Mouse (Mus musculus) layer of hippocampus, postnatal 14 days (tissue): ENCODE measurements around the gene Gm45785. TPM values are rescaled to one million over a fixed set of nuclear protein-coding genes. Genes with fewer than 3 reads are reported as not detected.

ENCODE experiments used
- DNase-seq, 2 experiments: peaks; one replicate each; pipeline ENCODE4 v3.0.0; 2021 to 2022; ENCODE audit warnings: low spot score in 2 of 2, mixed read lengths in 1 of 2
- total RNA-seq, 2 experiments: library from RNA; stranded (reverse); gene quantifications; 2 replicates each; pipeline ENCODE4 v1.2.3; 2021

Gm45785 gene
- total RNA-seq, 2 experiments from 2014 or later: 1.6 TPM; not detected in 1

DNA sequence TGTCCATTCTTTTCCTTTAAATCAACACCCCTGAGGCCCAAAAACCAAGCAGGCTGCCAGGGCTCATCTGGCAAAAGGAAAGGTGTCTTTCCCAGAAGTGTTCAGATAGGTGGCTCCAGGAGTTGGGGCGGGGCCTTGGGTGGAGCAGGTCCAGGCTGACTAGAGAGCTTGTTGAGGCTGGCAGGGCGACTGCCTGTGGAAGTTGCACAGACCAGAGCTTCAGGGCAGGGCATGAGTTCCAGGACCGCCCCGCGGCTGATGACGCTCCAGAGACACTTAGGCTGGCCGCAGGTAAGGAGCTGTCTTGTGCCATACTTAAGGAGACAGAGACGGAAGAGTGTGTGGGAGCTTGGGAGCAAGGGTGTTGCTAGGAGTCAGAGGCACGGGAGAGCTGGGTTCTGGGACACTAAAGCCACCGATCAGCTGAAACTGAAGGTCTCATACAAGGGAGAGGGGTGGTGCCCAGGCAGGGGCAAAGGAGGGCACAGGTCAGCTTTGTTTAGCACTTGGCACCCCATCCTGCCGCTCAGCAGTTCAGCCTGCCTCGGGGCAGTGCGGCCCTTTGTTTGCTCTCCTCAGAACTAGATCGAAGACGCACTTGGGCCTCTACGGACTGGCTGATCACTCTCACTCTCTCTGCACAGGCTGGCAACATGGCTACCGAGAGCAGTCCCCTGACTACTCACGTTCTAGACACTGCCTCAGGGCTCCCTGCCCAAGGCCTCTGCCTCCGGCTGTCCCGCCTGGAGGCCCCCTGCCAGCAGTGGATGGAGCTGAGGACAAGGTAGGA lies 21.0 kb downstream of the Gm45785 start, which contains the start of gene Urah:
TSS of gene Urah (plus strand) at position 51 of the 790 bp plus-strand sequence.
- DNase-seq: no peak

DNA sequence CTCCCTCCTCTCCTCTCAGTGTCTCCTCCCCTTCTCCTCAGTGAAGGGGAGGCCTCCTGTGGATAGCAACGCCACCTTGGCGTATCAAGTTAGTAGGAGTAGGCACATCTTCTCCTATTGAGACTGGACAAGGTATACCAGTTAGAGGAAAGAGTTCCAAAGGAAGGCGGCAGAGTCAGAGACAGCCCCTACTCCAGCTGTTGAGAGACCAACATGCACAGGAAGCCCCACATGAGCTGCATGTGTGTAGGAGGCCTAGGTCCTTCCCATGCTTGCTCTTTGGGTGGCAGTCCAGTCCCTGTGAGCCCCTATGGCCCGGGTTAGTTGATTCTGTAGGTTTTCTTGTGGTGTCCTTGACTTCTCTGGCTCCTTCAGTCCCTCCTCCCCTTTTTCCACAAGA lies 22.8 kb downstream of the Gm45785 start:
- DNase-seq: no peak

DNA sequence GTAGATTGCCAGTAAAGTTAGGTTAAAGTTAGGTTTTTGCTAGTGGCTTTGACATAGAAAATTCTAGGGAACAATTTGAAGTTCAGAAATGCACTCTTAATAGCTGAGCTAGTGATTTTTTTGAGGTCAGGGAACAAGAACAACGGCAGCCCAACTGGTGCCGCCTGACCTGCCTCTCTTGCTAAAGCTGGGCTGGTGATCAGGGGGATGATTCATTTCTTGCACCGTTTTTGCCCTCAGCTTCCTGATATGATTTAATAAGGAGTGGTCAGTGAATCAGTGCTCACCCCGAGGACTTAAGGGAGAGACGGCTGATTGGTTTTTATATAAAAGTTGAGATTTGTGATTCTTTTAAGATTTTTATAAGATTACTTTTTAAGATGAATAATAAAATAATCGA lies 24.7 kb downstream of the Gm45785 start:
- no peak for DNase-seq

DNA sequence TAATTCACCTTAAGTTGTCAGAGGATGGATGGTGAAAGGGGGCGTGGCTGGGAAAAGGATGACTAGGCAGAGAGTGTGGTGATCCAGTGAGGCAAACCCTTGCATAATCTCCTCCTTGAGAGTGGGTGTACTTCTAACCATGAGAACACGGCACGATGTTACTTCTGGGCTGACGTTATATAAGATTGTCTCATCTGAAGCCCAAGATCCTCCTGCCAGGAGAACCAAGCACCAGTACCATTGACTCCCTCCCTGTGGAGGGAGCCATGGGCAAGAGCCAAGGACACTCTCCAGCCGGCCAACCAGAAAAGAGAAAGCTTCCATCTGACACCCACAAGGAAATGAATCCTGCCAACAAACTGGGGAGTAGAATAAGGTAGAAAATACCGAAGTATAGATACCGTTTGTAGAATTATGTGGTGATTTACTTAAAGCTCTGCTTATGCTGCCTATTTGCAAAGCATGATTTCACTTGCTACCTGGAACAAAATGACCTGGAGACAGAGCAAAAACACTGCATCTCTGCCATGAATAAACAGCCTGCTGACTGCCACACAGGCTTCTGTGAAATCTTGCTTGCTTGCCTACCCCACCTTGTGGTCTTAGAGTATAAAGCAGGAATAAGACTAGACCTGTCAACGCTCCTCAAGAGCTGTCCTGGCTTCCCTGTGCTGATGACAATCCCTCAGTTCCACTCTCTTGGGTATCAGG lies 27.8 kb downstream of the Gm45785 start:
- peak in 1 of 2 experiments; percentile 76 for DNase-seq

DNA sequence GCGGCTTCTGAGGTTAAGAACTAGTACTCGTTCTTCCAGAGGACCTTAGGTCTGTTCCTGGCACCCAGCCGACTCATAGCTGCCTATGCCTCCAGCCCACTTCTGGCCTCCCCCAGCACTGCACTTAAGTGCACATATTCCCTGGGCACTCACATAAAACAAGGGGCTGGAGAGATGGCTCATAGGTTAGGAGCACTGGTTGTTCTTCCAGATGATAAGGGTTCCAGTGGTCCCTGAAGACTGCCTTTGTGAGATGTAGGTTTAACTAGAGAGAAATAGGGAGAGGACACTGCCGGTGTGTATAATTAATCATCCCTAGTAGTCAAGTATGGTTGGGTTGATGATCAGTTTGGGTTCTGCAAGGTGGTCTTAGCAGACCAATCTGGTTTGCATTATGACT lies 33.4 kb downstream of the Gm45785 start:
- no peak for DNase-seq

DNA sequence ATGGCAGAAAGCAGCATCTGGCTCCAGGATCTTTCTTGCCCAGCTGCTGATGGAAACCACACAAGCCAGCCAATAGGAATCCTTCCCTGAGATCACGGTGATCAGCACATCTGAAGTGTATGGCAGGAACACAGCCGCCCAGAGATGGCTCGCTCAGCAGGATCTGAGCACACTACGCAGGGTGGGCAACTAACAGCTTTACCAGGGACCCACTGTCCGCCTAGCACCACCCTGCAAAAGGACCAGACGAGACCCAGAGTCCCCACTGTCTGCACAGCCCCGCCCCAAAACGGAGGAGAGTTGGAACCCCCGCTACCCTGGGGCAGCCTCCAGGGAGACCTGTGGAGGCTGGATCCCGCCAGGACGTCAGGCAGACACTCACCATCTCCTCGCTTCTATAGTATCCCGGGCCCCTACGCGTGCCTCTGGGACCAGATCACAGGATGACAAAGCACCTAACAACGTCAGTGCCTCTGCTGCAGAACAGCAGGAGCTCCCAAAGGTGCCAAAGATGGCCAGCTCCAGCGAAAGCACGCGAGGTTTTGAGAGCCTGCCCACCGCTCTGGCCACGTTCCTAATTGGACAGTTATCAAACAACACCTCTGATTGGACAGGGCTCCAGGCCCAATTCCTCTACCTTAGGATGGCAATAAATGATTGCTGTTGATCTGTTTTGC lies 34.3 kb downstream of the Gm45785 start, which contains the start of gene Zfp941:
TSS of gene Zfp941 (minus strand) at position 526 of the 677 bp plus-strand sequence.
- peak; percentile 49 to 61 for DNase-seq

DNA sequence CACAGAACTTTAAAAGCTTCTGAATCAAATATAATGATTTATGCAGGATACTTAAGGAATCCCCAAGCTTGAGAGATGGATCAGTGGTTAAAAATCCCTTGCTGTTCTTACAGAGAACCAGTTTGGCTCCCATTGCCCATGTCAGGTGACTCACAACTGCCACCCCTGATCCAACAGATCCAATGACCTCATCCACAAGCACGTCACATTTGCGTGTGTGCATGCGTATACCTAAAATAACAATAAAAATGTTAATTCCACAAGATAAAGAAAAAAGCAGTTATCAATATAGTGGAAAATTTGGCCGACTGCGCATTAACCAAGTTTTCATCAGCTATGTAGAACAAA lies 34.9 kb downstream of the Gm45785 start:
- no peak for DNase-seq

DNA sequence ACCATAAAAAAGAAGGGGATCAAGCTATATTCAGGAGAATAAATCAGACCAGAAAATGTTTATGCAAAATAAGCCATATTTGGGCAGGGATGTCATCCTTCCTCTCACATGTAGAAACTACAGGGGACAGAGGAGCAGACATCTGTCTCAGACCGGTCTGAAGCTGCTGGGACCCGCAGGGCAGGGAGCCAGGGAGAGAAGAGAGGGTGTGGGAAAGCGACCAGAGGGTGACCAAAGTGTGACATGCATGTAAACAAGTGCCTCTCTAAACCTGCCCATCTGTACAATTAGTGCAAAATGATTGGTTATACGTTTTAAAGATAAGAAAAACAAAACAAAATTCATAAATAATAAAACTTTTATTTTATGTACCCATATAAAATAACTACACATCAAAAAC lies 36.0 kb downstream of the Gm45785 start:
- DNase-seq: no peak

DNA sequence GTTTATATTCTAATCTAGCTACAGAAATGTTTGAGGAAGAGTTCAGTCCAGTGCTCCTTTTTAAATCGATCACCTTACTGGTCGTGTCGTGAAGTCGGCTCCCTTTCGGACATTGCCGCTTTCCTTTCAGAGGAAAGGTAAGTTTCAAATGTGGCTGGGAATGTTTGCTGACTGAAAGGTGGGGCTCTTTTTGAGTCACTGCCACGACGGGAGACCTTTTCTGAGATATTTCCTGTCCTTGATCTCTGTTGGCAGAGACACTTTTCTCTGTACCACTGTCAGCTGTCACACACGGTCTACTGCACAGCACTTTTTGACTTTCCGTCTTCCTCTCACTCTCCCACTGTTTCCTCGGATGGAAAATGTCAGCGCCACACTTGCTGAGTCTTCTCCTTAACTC lies 43.3 kb downstream of the Gm45785 start:
- DNase-seq: no peak

DNA sequence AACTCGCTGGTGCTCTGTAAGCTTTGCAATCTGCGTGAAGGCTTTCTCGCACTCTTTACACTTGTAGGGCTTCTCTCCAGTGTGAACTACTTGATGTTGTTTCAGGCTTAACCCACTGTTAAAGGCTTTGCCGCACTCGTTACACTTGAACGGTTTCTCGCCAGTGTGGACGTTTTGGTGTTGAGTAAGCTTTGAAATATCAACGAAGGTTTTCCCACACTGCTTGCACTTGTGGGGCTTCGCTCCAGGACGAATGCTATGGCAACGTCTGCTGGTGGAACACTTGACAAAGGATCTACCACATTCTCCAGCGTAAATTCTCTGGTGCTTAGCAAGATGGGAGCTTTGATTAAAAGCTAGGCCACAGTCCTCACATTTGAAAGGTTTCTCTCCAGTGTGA lies 44.4 kb downstream of the Gm45785 start:
- DNase-seq: peak; percentile 24 to 55

DNA sequence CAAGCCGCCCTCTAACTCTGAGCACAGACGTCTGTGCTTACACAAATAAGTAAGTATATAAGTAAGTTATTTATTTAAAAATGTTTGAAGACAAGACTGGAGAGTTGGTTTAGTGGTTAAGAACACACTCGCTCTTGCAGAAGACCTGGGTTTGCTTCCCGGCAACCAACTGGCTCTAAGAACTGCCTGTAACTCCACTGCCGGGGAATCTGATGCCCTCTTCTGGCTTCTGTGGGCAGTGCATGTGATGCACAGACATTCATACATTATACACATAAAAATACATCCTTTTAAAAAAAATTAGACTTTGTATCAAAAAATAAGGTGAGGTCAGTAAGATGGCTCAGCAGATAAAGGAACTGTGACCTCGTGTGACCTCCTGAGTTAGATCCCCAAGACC lies 45.6 kb downstream of the Gm45785 start:
- DNase-seq: no peak

DNA sequence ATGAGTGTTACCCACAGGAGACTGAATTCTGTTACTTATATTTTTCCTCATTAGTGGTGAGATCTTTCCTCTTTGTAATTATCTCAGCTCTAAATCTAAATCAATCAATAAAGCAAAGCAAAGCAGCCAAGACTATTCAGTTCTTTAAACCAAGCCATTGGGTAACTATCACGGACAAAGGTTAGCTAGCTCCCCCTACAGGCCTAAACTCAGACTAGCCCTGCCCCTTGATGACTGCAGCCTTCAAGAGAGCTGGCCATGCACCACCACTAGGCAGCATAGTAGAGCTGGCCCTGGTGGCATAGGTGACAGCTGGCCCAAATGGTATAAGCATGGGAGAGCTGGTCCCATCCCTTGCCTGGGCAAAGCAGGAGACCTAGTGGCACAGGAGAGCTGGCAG lies 50.4 kb downstream of the Gm45785 start:
- DNase-seq: peak; percentile 32 to 47

DNA sequence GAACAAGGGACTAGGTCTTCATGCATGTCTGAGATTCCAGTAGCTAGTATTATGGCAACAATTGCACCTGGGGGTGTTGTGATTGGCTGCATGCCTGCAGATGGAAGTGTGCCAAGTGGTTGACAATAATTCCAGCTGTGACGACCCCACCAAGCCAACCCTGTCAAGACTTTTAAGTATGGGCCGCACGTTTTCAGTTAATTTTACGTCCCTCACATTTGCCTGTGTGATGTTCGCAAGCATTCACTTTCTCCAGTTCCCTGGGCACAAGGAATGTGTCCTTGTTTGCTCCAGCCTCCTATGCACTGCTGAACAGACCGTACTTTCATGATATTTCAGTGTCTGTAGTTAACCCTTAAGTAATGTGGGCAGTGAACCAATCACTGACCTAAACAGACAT lies 53.5 kb downstream of the Gm45785 start:
- no peak for DNase-seq

DNA sequence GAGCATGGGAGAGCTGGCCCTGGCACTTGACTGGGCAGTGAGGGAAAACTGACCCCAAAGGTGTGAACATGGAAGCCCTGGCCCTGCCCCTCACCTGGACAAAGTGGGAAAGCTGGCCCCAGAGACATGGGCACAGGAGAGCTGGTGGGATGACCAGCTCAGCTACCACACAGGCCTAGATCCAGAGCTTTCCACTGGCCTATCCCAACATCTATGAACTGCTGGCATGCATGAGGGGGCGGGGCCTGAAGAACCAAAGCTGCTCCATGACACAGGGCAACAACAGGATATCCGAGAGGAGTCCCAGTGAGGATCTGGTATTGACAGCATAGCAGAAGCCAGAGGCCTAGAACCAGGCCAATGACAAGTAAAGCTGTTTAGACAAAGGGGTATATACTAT lies 57.9 kb downstream of the Gm45785 start:
- DNase-seq: no peak

DNA sequence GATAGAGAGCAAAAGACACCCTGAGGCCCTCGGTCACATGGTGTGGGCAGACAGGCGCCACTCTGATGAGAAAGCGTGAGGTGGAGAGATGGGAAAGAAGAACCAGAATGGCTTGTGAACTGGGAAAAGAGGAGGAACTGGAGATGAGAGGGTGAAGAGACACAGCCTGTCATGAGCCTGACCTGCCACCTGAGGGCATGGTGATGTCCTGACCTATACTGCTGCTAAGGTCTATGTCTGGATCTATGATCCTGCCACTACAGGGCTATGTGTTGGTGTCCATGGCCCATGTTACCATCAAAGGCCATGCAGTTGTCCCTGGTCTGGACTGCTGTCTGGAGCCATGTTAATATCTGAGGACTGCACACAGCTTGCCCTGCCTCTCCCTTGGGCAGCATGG lies 58.5 kb downstream of the Gm45785 start:
- no peak for DNase-seq

DNA sequence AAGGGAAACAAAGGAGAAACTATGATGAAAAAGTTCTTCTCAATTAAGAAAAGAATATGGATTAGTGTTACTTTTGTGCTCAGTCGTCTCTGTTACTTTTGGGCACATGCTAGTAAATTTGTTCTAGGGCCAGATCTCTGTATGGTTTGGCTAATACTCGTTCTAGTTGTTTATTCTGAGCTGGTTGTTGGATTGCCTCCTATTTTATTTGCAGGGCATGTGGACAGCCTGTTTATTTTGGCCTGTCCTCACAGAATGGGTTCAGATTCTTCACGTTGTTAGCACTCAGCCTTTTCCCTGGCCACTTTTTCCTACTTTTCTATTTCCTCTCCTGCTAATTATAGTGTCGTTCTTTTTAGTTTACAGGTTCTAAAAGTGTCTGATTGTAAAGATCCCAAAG lies 62.6 kb downstream of the Gm45785 start:
- DNase-seq: no peak

DNA sequence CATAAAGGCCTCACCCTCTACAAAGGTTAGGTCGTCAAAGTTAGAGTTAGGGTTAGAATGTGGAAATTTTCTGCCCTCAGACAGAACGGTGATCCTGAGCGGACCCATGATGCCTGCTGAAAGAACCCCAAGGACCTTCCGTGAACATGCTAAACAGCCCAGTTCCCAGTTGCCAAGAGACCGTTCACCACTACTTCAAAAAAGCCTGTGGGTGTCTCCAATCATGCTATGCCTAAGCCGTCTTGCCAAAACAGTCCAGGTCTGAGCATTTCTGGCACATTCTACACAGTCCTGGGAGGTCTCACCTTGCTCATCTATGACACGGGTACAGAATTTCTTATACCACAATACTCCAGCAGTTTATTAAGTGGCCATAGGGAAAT lies 68.1 kb downstream of the Gm45785 start:
- DNase-seq: no peak

DNA sequence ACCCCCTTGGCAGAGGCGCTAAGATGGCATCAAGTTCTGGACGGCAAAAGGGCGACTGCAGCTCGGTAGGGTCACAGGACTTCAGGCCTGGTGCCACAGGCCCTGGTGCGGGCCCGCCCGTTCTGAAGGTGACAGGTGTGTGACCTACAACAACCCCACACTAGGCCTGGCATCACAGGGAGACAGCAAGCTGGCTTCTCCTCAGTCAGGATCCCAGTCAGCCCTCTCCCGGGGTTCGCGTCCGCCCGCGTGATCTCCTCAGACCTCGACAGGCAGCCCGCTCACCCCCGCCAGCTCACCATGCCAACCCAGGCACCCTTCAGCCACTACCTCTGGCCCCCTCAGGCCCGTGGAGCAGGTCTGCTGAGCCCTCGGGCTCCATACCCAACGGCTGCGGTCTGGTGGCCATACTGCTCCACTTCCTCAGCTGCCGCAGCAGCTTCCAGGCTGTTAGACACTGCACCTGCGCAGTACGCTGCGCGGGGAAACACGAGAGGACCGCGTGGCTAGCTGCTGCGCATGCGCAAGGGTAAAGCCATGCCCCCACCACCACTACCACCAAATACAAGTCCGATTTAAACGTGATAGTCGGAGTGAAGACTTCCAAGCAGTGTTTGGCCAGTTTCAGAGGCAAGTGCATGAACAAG lies 68.6 kb downstream of the Gm45785 start, which contains the start of gene Syce1:
TSS of gene Syce1 (minus strand) at position 447 of the 647 bp plus-strand sequence.
- DNase-seq: no peak

DNA sequence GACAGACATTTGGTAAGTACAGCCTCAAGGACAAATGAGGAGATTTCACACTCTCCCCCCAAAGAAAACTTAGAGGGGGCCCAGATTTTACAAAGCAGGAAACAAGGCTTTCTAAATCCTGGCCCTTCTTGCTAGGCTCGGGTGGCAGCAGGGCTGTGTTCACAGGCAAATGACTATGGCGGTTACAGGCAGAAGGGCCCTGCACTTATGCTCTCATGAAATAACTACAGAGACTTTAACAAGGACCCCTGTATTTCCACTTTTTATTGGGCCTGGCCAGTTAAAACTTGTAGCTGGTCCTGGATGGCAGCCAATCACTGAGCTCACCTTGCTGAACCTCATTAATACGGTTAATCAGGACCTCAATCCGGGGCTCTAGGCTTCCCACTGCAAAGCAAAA lies 75.6 kb downstream of the Gm45785 start:
- no peak for DNase-seq
